In the genomic region with DNA sequence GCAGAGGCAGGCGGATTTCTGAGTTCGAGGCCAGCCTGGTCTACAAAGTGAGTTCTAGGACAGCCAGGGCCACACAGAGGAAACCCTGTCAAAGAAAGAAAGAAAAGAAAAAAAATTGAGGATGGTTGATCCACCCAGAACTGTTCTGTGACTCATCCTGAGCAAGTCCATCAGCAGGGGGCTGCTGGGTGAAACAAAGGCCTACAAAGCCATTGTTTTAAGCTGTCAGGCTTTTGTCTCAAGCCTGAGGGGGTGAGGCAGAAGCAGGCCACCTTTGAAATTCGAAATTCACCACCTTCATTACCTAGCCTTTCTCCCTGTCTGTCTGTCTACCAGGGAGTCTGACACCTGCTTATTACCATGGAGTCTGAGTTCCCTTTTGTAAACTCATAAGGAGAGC, we compare ENCODE assay signal across 21 mouse cellular contexts. TPM values are rescaled to one million over a fixed set of nuclear protein-coding genes. Genes with fewer than 3 reads are reported as not detected.
"Had no signal": no experiment of that assay in that cellular context is flagged by ENCODE, and none has a peak within 500 bp of the region (broad histone marks: within the 10 kb centered on the region; RNA-seq: fewer than 3 reads in every experiment).

No protein-coding gene starts in this region.

- H3K36me3 ChIP-seq: midbrain, embryonic 10.5 days; midbrain, embryonic 12.5 days; neural tube, embryonic 13.5 days; neural tube, embryonic 15.5 days had no signal

- H3K9me3 ChIP-seq: midbrain, embryonic 10.5 days; midbrain, embryonic 12.5 days; neural tube, embryonic 13.5 days; neural tube, embryonic 15.5 days had no signal

- H3K4me2 ChIP-seq: lung, embryonic 14.5 days; midbrain, embryonic 12.5 days; neural tube, embryonic 13.5 days; neural tube, embryonic 15.5 days had no signal

- ATAC-seq: midbrain, embryonic 16.5 days had no signal

- H3K9ac ChIP-seq: lung, embryonic 14.5 days; midbrain, embryonic 12.5 days; neural tube, embryonic 13.5 days; neural tube, embryonic 15.5 days had no signal

- H3K4me3 ChIP-seq: midbrain, embryonic 10.5 days; midbrain, embryonic 12.5 days; myocyte; neural tube, embryonic 13.5 days; neural tube, embryonic 15.5 days had no signal

- H3K4me1 ChIP-seq: midbrain, embryonic 12.5 days had no signal

- H3K27ac ChIP-seq: midbrain, embryonic 10.5 days; midbrain, embryonic 12.5 days; neural tube, embryonic 13.5 days; neural tube, embryonic 15.5 days had no signal

- DNase-seq: lung, adult 18-20 months; lung, embryonic 14.5 days; lung, postnatal 10 days; lung, postnatal 4 days; midbrain, embryonic 14.5 days; retina, postnatal 1 day; right cerebral cortex, adult 18-20 months; right cerebral cortex, postnatal 25 days; right cerebral cortex, postnatal 4 days; spleen, adult 18-20 months; thymus, adult 18-20 months; thymus, postnatal 14 days; thymus, postnatal 36 days had no signal

- H3K27me3 ChIP-seq: neural tube, embryonic 13.5 days; neural tube, embryonic 15.5 days had no signal

RNA-seq across cellular contexts. Expression of a gene that starts 27.8 kb away (rescaled TPM):
- total RNA-seq: megakaryocyte-erythroid progenitor cell, adult 5-6 weeks had no signal
- polyA plus RNA-seq: midbrain, embryonic 10.5 days; neural tube, embryonic 13.5 days; testis, adult 2 months had no signal
